In genomic region chr2:117216152-117216551, GRCm38 (mm10) we compare ENCODE assay signal across 11 mouse cellular contexts. TPM values are rescaled to one million over a fixed set of nuclear protein-coding genes. Genes with fewer than 3 reads are reported as not detected.
DNase-seq lines count a peak whose midpoint lies in the region; ATAC-seq and TF ChIP-seq lines count a peak whose summit lies in the region.
"Had no signal": no experiment of that assay in that cellular context is flagged by ENCODE, and none has a peak within 500 bp of the region (broad histone marks: within the 10 kb centered on the region; RNA-seq: fewer than 3 reads in every experiment).

No protein-coding gene starts in this region.

- H3K9me3 ChIP-seq in forebrain, postnatal 0 days (ENCODE audit: low read length), result no peaks in the 10 kb centered on the region
- H3K9me3 ChIP-seq in forebrain, embryonic 11.5 days (ENCODE audit: control insufficient read depth, low read length), result no peaks in the 10 kb centered on the region
- H3K9me3 ChIP-seq in liver, postnatal 0 days (ENCODE audit: low read length), result no peaks in the 10 kb centered on the region
- H3K9me3 ChIP-seq in liver, embryonic 12.5 days (replicated peaks), result no peaks in the 10 kb centered on the region
- no peaks in the 10 kb centered on the region for H3K9me3 ChIP-seq in stomach, postnatal 0 days (ENCODE audit: control insufficient read depth, low read length)

- H3K4me1 ChIP-seq in forebrain, postnatal 0 days (ENCODE audit: insufficient read depth), result no peaks in the 10 kb centered on the region
- H3K4me1 ChIP-seq in forebrain, embryonic 11.5 days (replicated peaks; ENCODE audit: control insufficient read depth, insufficient read depth, low read length), result no peaks in the 10 kb centered on the region; the same call in 1 of the 2 replicates
- H3K4me1 ChIP-seq in liver, postnatal 0 days (ENCODE audit: insufficient read depth), result no peaks in the 10 kb centered on the region
- no peaks in the 10 kb centered on the region for H3K4me1 ChIP-seq in liver, embryonic 12.5 days
- H3K4me1 ChIP-seq in stomach, postnatal 0 days (replicated peaks; ENCODE audit: control insufficient read depth, insufficient read depth), result no peaks in the 10 kb centered on the region

- TF ChIP-seq CTCF in forebrain, postnatal 0 days (IDR thresholded peaks at IDR 0.05; ENCODE audit: low read depth), result peak; percentile 19; the same call in 1 of the 2 replicates
- TF ChIP-seq CTCF in liver, postnatal 0 days (IDR thresholded peaks at IDR 0.05; ENCODE audit: low read depth), result peak; percentile 30; the same call in 1 of the 2 replicates
- peak; percentile 46 for TF ChIP-seq CTCF in stomach, postnatal 0 days (IDR thresholded peaks at IDR 0.05; ENCODE audit: low read depth)

- H3K4me2 ChIP-seq in forebrain, postnatal 0 days (ENCODE audit: low read depth), result no peak overlapping the region
- H3K4me2 ChIP-seq in forebrain, embryonic 11.5 days (ENCODE audit: low read depth, low read length, severe bottlenecking), result no peak overlapping the region
- no peak overlapping the region for H3K4me2 ChIP-seq in liver, postnatal 0 days (ENCODE audit: low read depth, low read length)
- H3K4me2 ChIP-seq in liver, embryonic 12.5 days, result no peak overlapping the region
- no peak overlapping the region for H3K4me2 ChIP-seq in stomach, postnatal 0 days (replicated peaks; ENCODE audit: low read depth)

- no peaks in the 10 kb centered on the region for H3K27me3 ChIP-seq in forebrain, postnatal 0 days (ENCODE audit: insufficient read depth, low read length)
- H3K27me3 ChIP-seq in forebrain, embryonic 11.5 days (ENCODE audit: control insufficient read depth, insufficient read depth, low read length), result no peaks in the 10 kb centered on the region
- no peaks in the 10 kb centered on the region for H3K27me3 ChIP-seq in liver, postnatal 0 days (ENCODE audit: insufficient read depth, low read length)
- no peaks in the 10 kb centered on the region for H3K27me3 ChIP-seq in liver, embryonic 12.5 days (replicated peaks)
- no peaks in the 10 kb centered on the region for H3K27me3 ChIP-seq in stomach, postnatal 0 days (ENCODE audit: control insufficient read depth, insufficient read depth, low read length)

- whole genome bisulfite sequencing in forebrain, postnatal 0 days, result 72% methylated on average over 2 of the region's 2 CpGs
- WGBS in forebrain, embryonic 11.5 days, result 67% methylated on average over 2 of the region's 2 CpGs
- 53% methylated on average over 2 of the region's 2 CpGs for WGBS in liver, postnatal 0 days (ENCODE audit: insufficient replicate concordance)
- WGBS in liver, embryonic 12.5 days (ENCODE audit: insufficient replicate concordance), result 28% methylated on average over 2 of the region's 2 CpGs
- WGBS in stomach, postnatal 0 days, result 72% methylated on average over 2 of the region's 2 CpGs

- H3K4me3 ChIP-seq in forebrain, postnatal 0 days (ENCODE audit: low read depth, low read length), result no peak overlapping the region
- no peak overlapping the region for H3K4me3 ChIP-seq in forebrain, embryonic 11.5 days (ENCODE audit: low read depth, low read length)
- H3K4me3 ChIP-seq in liver, postnatal 0 days (ENCODE audit: low read depth, low read length), result no peak overlapping the region
- H3K4me3 ChIP-seq in liver, embryonic 12.5 days, result no peak overlapping the region
- H3K4me3 ChIP-seq in stomach, postnatal 0 days (ENCODE audit: low read depth, low read length), result no peak overlapping the region
- H3K4me3 ChIP-seq: erythroblast, embryonic 14.5 days had no signal

- ATAC-seq in forebrain, postnatal 0 days, result no peak
- no peak for ATAC-seq in forebrain, embryonic 11.5 days (replicated peaks; ENCODE audit: low FRiP score)
- ATAC-seq in liver, postnatal 0 days, result no peak
- no peak for ATAC-seq in liver, embryonic 12.5 days
- ATAC-seq in stomach, postnatal 0 days (ENCODE audit: low FRiP score, low TSS enrichment), result no peak

- H3K9ac ChIP-seq in forebrain, postnatal 0 days, result no peak overlapping the region
- H3K9ac ChIP-seq in forebrain, embryonic 11.5 days (ENCODE audit: low read length), result no peak overlapping the region
- no peak overlapping the region for H3K9ac ChIP-seq in liver, postnatal 0 days (replicated peaks)
- H3K9ac ChIP-seq in liver, embryonic 12.5 days, result no peak overlapping the region
- H3K9ac ChIP-seq in stomach, postnatal 0 days (ENCODE audit: low read length), result no peak overlapping the region

- H3K36me3 ChIP-seq in forebrain, postnatal 0 days (ENCODE audit: insufficient read depth), result no peaks in the 10 kb centered on the region
- no peaks in the 10 kb centered on the region for H3K36me3 ChIP-seq in forebrain, embryonic 11.5 days (ENCODE audit: control insufficient read depth, insufficient read depth, low read length)
- no peaks in the 10 kb centered on the region for H3K36me3 ChIP-seq in liver, postnatal 0 days (replicated peaks; ENCODE audit: insufficient read depth, low read length)
- no peaks in the 10 kb centered on the region for H3K36me3 ChIP-seq in liver, embryonic 12.5 days
- H3K36me3 ChIP-seq in stomach, postnatal 0 days (ENCODE audit: control insufficient read depth, insufficient read depth, low read length), result no peaks in the 10 kb centered on the region

- TF ChIP-seq EP300 in liver, postnatal 0 days (IDR thresholded peaks at IDR 0.05; ENCODE audit: low read depth), result no peak
- TF ChIP-seq EP300 in stomach, postnatal 0 days (optimal IDR thresholded peaks at IDR 0.05), result no peak

- DNase-seq in forebrain, postnatal 0 days, result no peak
- DNase-seq in forebrain, embryonic 11.5 days (ENCODE audit: low spot score), result no peak
- no peak for DNase-seq in liver, postnatal 0 days
- peak; percentile 74 for DNase-seq in R1 (ENCODE audit: low read depth, low spot score)
- DNase-seq in stomach, postnatal 0 days (ENCODE audit: low spot score), result no peak
- DNase-seq in gastrocnemius, adult 8-10 months (ENCODE audit: low spot score in 2 of 2), result no peak
- no peak for DNase-seq in layer of hippocampus, postnatal 10 days (ENCODE audit: low spot score in 2 of 2)
- DNase-seq: heart, postnatal 10 days; kidney, adult 9 months had no signal

- no peak overlapping the region for H3K27ac ChIP-seq in forebrain, postnatal 0 days (ENCODE audit: low read depth, low read length)
- H3K27ac ChIP-seq in forebrain, embryonic 11.5 days (ENCODE audit: low read depth, low read length), result no peak overlapping the region
- H3K27ac ChIP-seq in liver, postnatal 0 days (ENCODE audit: low read depth), result no peak overlapping the region
- H3K27ac ChIP-seq in liver, embryonic 12.5 days, result no peak overlapping the region
- H3K27ac ChIP-seq in stomach, postnatal 0 days (replicated peaks), result no peak overlapping the region

RNA-seq across cellular contexts. Expression of gene Fam98b, which starts 33.4 kb away (rescaled TPM):
- 10.3 and 13.4 TPM in 2 replicates for total RNA-seq in forebrain, postnatal 0 days (2014; rRNA removed)
- polyA plus RNA-seq in forebrain, postnatal 0 days (2015; fragmentation: Nextera tagmentation; extraction: Ambion mirVana), result 12.4 and 13.8 TPM in 2 replicates
- 9.2 and 10.2 TPM in 2 replicates for polyA plus RNA-seq in forebrain, embryonic 11.5 days (2014; fragmentation: Nextera tagmentation; extraction: Ambion mirVana)
- 3.5 and 4.1 TPM in 2 replicates for polyA plus RNA-seq in liver, postnatal 0 days (2015; fragmentation: Nextera tagmentation; extraction: Ambion mirVana)
- polyA plus RNA-seq in liver, embryonic 12.5 days (2016; fragmentation: Nextera tagmentation; extraction: Ambion mirVana), result 6.6 TPM in 2 replicates
- 5.2 and 5.8 TPM in 2 replicates for polyA plus RNA-seq in stomach, postnatal 0 days (2015; fragmentation: Nextera tagmentation; extraction: Ambion mirVana)
- total RNA-seq in gastrocnemius, adult 8-10 months (2022), result 10 to 100 TPM; 19.3 to 22.4 (median 19.7) TPM
- total RNA-seq in layer of hippocampus, postnatal 10 days (2021), result 10 to 100 TPM; 48.1 to 48.8 TPM
